Mouse (Mus musculus): ENCODE measurements around the gene Pbx2. TPM values are rescaled to one million over a fixed set of nuclear protein-coding genes. Genes with fewer than 3 reads are reported as not detected.

The Pbx2 gene
- total RNA-seq, 2 experiments from 2014 or later, result 52.7 to 56.1 TPM

DNA sequence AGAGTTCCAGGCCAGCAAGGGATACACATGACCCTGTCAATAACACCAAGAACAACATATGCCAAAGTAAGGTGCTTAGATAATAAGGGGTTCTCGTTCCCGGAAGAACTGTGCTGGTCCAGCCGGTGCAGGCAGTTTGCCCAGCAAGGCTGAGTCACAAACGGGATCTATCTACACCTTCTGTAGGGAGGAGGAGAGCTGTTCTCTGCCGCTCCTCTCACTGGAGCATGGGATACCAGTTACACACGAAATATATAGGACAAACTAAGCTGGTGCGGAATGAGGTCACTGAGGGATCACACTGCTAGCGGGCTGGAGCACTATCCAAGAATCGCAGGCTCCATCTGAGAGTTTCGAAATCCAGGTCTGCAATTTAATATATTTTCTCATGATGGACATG, 52.9 kb downstream of the Pbx2 start:
- DNase-seq (ENCODE audit: low spot score in 2 of 2), result peak; percentile 28 to 80
- intact Hi-C loops (cut with DNase I), result no loop called here

GRCm38 (mm10) chr17:34644608-34645007, 53.5 kb downstream of the Pbx2 start, which contains the start of gene Fkbpl:
Fkbpl (plus strand) TSS chr17:34644764.
- intact Hi-C loops (cut with DNase I), result no loop called here
- peak; percentile 97 to 99 for DNase-seq (ENCODE audit: low spot score in 2 of 2)

DNA sequence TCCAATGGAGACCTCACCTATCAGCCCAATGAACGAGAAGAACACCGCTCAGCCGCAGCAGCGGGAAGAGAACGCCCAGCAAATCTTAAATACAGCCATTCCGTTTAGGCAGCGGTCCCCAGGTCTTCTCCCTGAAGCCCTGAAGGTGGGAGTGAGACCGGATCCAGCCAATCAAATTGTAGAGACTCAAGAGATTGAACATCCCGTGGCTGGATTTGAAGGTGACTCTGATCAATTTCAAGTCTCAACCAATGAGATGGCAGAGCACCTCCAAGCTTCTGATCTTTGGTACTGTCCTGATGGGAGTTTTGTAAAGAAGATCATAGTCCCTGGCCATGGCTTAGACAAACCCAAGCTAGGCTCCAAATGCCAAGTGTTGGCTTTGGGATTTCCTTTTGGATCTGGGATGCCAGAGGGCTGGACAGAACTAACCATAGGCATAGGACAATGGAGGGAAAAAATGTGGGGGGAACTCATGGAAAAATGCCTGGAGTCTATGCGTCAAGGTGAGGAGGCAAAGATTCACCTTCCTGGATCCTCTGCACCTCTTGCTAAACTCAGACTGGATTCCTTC, 54.3 kb downstream of the Pbx2 start:
- DNase-seq (ENCODE audit: low spot score in 2 of 2), result peak in 1 of 2 experiments; percentile 2

GRCm38 (mm10) chr17:34645831-34646511, 54.9 kb downstream of the Pbx2 start:
- peak in 1 of 2 experiments; percentile 4 for DNase-seq (ENCODE audit: low spot score in 2 of 2)
- intact Hi-C loops (cut with DNase I), result no loop called here

More for the DNA sequence above, 54.3 kb downstream of the Pbx2 start:
- intact Hi-C loops (cut with DNase I), result no loop called here

Other genes starting within 250 kb of the Pbx2 start
- under 1 TPM; 0.71 to 0.73 TPM for gene Btnl2, start 236.4 kb upstream of the Pbx2 start, total RNA-seq (2021)
- gene Btnl1, start 214.1 kb upstream of the Pbx2 start, total RNA-seq (2021), result not detected
- gene BC051142, start 192.4 kb upstream of the Pbx2 start, total RNA-seq (2021), result 1 to 10 TPM; 2.3 to 4.7 TPM
- gene Btnl4, start 113.9 kb upstream of the Pbx2 start, total RNA-seq (2021), result not detected
- gene Btnl6, start 73.9 kb upstream of the Pbx2 start, total RNA-seq (2021), result not detected
- 10 to 100 TPM; 10.9 to 11.9 TPM for gene Notch4, start 27.0 kb upstream of the Pbx2 start, total RNA-seq (2021)
- gene Gpsm3, start 1.5 kb upstream of the Pbx2 start, total RNA-seq (2021), result 1 to 10 TPM; 1.9 to 2.9 TPM
- under 1 TPM; 0.55 to 0.71 TPM for gene Ager, start 6.6 kb downstream of the Pbx2 start, total RNA-seq (2021)
- gene Rnf5, start 12.4 kb downstream of the Pbx2 start, total RNA-seq (2021), result 10 to 100 TPM; 71.4 to 76.3 TPM
- 100 to 1,000 TPM; 169 to 174 TPM for gene Agpat1, start 13.0 kb downstream of the Pbx2 start, total RNA-seq (2021)
- gene Egfl8, start 24.7 kb downstream of the Pbx2 start, total RNA-seq (2021), result 1 to 10 TPM; 3.9 to 5.1 TPM
- gene Ppt2, start 37.2 kb downstream of the Pbx2 start, total RNA-seq (2021), result 10 to 100 TPM; 45.8 to 46.4 TPM
- 100 to 1,000 TPM; 171 to 183 TPM for gene Prrt1, start 38.3 kb downstream of the Pbx2 start, total RNA-seq (2021)
- 10 to 100 TPM; 12.0 to 17.0 TPM for gene Fkbpl, start 53.5 kb downstream of the Pbx2 start, total RNA-seq (2021)
- 10 to 100 TPM; 72.7 to 72.8 TPM for gene Atf6b, start 55.9 kb downstream of the Pbx2 start, total RNA-seq (2021)
- 1 to 10 TPM; 1.2 to 1.6 TPM for gene Tnxb, start 79.3 kb downstream of the Pbx2 start, total RNA-seq (2021)
- 10 to 100 TPM in 1 of 2 experiments, 1 to 10 TPM in 1; 7.6 to 10.3 TPM for gene C4b, start 152.6 kb downstream of the Pbx2 start, total RNA-seq (2021)
- gene Cyp21a1, start 213.3 kb downstream of the Pbx2 start, total RNA-seq (2021), result not detected
- 10 to 100 TPM; 52.2 to 57.6 TPM for gene Stk19, start 245.7 kb downstream of the Pbx2 start, total RNA-seq (2021)
- 10 to 100 TPM; 35.9 to 37.1 TPM for gene Dxo, start 245.8 kb downstream of the Pbx2 start, total RNA-seq (2021)